Mouse (Mus musculus) B cell, adult 67 days (primary cell): ENCODE results near the gene Mau2. TPM values are rescaled to one million over a fixed set of nuclear protein-coding genes. Genes with fewer than 3 reads are reported as not detected.

Experiments used
- total RNA-seq, 2 experiments: library from RNA; stranded (reverse); gene quantifications; 4 replicates each; pipeline ENCODE4 v1.2.4; 2023

The Mau2 gene
- total RNA-seq = 100 to 1,000 TPM; 132 to 142 TPM

GRCm38 (mm10) chr8:70042583-70043455 lies at the start of gene Mau2, which contains the start of gene Sugp1:
Mau2 (minus strand) TSS chr8:70042734.
Sugp1 (plus strand) TSS chr8:70042813.

GRCm38 (mm10) chr8:70083285-70083684 lies 40.8 kb upstream of the Mau2 start, which contains the start of gene Hapln4:
Hapln4 (plus strand) TSS chr8:70083457.

GRCm38 (mm10) chr8:70072441-70073069 lies 30.0 kb upstream of the Mau2 start, which contains the start of gene Tm6sf2:
Tm6sf2 (plus strand) TSS chr8:70072924.

GRCm38 (mm10) chr8:69995776-69996588 lies 46.6 kb downstream of the Mau2 start, which contains the start of gene Gatad2a:
Gatad2a (minus strand) TSS chr8:69996384.

Other genes with a start within 250 kb of the Mau2 start
- 100 to 1,000 TPM; 440 to 460 TPM for gene Gmip, start 234.1 kb downstream of the Mau2 start, total RNA-seq
- 1 to 10 TPM; 9.3 to 9.9 TPM for gene Lpar2, start 220.3 kb downstream of the Mau2 start, total RNA-seq
- 1 to 10 TPM; 5.8 to 9.5 TPM for gene Pbx4, start 210.2 kb downstream of the Mau2 start, total RNA-seq
- gene Cilp2, start 155.0 kb downstream of the Mau2 start, total RNA-seq = under 1 TPM in 1 of 2 experiments, not detected in 1; 0.15 TPM
- gene Tssk6, start 140.6 kb downstream of the Mau2 start, total RNA-seq = under 1 TPM; 0.42 to 0.96 TPM
- 10 to 100 TPM; 44.0 to 54.0 TPM for gene Ndufa13, start 140.2 kb downstream of the Mau2 start, total RNA-seq
- not detected for gene Yjefn3, start 140.0 kb downstream of the Mau2 start, total RNA-seq
- 10 to 100 TPM; 94.1 to 97.5 TPM for gene Gatad2a, start 46.4 kb downstream of the Mau2 start, total RNA-seq
- gene Sugp1, start 79 bp upstream of the Mau2 start, total RNA-seq = 10 to 100 TPM; 46.0 to 51.2 TPM
- under 1 TPM; 0.38 to 0.80 TPM for gene Tm6sf2, start 30.2 kb upstream of the Mau2 start, total RNA-seq
- gene Hapln4, start 40.7 kb upstream of the Mau2 start, total RNA-seq = not detected
- gene Ncan, start 78.1 kb upstream of the Mau2 start, total RNA-seq = under 1 TPM in 1 of 2 experiments, not detected in 1; 0.17 TPM
- 10 to 100 TPM; 29.9 to 33.8 TPM for gene Nr2c2ap, start 88.6 kb upstream of the Mau2 start, total RNA-seq
- gene Rfxank, start 96.4 kb upstream of the Mau2 start, total RNA-seq = 10 to 100 TPM; 35.2 to 37.1 TPM
- 10 to 100 TPM; 61.0 to 62.8 TPM for gene Borcs8, start 96.8 kb upstream of the Mau2 start, total RNA-seq
- gene Mef2b, start 97.0 kb upstream of the Mau2 start, total RNA-seq = 1 to 10 TPM; 2.8 to 3.5 TPM
- gene Tmem161a, start 129.6 kb upstream of the Mau2 start, total RNA-seq = 10 to 100 TPM; 42.8 to 48.4 TPM
- 1 to 10 TPM; 8.1 to 9.4 TPM for gene Slc25a42, start 169.6 kb upstream of the Mau2 start, total RNA-seq
- 10 to 100 TPM; 95.5 to 95.6 TPM for gene Sugp2, start 191.5 kb upstream of the Mau2 start, total RNA-seq
- gene Armc6, start 191.7 kb upstream of the Mau2 start, total RNA-seq = 10 to 100 TPM; 11.3 to 15.3 TPM
- 10 to 100 TPM in 1 of 2 experiments, 1 to 10 TPM in 1; 9.6 to 13.6 TPM for gene Homer3, start 240.1 kb upstream of the Mau2 start, total RNA-seq